Mouse (Mus musculus) c-Kit-positive CD71-positive TER-119-positive erythroid progenitor cells, embryonic 14.5 days (primary cell): ENCODE measurements around the gene Gm20826.
"Not testable (repeated sequence)": the region's sequence is repeated elsewhere in the genome, so short reads cannot be mapped to it uniquely, and the experiment has no call there.

Experiments
- DNase-seq: peaks from one replicate; pipeline ENCODE4 v3.0.0-alpha.2; 2013; ENCODE audit warnings: low spot score

Gene Gm20826

GRCm38 (mm10) chrY:7638389-7638788 lies at the start of gene Gm20826:
TSS of gene Gm20826 (minus strand) at chrY:7638489.
- DNase-seq, result not testable (repeated sequence)
